Mouse (Mus musculus) lung, embryonic 15.5 days (tissue): ENCODE data around the gene Hectd3. TPM values are rescaled to one million over a fixed set of nuclear protein-coding genes. Genes with fewer than 3 reads are reported as not detected.

Source experiments
- ATAC-seq: fragments of 200-750 bp; cut with Nextera tagmentation; 2 replicates; pipeline ENCODE4 v1.8.0; 2017; ENCODE audit warnings: moderate number of reproducible peaks, borderline replicate concordance; ENCODE audit not compliant: low FRiP score, low TSS enrichment; ENCODE audit errors: extremely low read depth
- H3K27ac ChIP-seq: fragments of 300-500 bp; sonication (generic); 2 replicates; pipeline ENCODE4 v1.5.1; 2015; ENCODE audit warnings: moderate library complexity, mild to moderate bottlenecking, inconsistent platforms
- H3K27me3 ChIP-seq: fragments of 300-500 bp; sonication (generic); 2 replicates; pipeline ENCODE4 v1.6.1; 2015; ENCODE audit warnings: inconsistent platforms
- H3K36me3 ChIP-seq: fragments of 300-500 bp; sonication (generic); 2 replicates; pipeline ENCODE4 v1.6.1; 2015; ENCODE audit warnings: inconsistent platforms
- H3K4me1 ChIP-seq: fragments of 300-500 bp; sonication (generic); 2 replicates; pipeline ENCODE4 v1.6.1; 2015; ENCODE audit warnings: inconsistent platforms
- H3K4me2 ChIP-seq: fragments of 300-500 bp; sonication (generic); 2 replicates; pipeline ENCODE4 v1.6.1; 2015; ENCODE audit warnings: inconsistent platforms, mild to moderate bottlenecking, moderate library complexity
- H3K4me3 ChIP-seq: fragments of 300-500 bp; sonication (generic); 2 replicates; pipeline ENCODE4 v1.5.1; 2015; ENCODE audit warnings: mild to moderate bottlenecking, inconsistent platforms
- H3K9ac ChIP-seq: fragments of 300-500 bp; sonication (generic); 2 replicates; pipeline ENCODE4 v1.6.1; 2015; ENCODE audit warnings: inconsistent platforms
- H3K9me3 ChIP-seq: fragments of 300-500 bp; sonication (generic); 2 replicates; pipeline ENCODE4 v1.6.1; 2016; ENCODE audit warnings: inconsistent platforms
- WGBS: fragments of 180-500 bp; shearing (Covaris S2); methylation state at CpG from one replicate; pipeline ENCODE4 v1.1.7; 2015; 5-methylcytosine and 5-hydroxymethylcytosine counted together
- polyA plus RNA-seq: library from polyadenylated mRNA; unstranded; fragments of >200 nt; fragmentation: Nextera tagmentation; extraction: Ambion mirVana; gene quantifications from 2 replicates; pipeline ENCODE4 v1.2.1, GENCODE M21; 2015

The Hectd3 gene
- polyA plus RNA-seq, 1 experiment from 2014 or later = 10.1 TPM

GRCm38 (mm10) chr4:117019206-117020134 is 24.4 kb downstream of the Hectd3 start, which contains the start of gene Eif2b3:
Eif2b3 (plus strand) TSS chr4:117019402.
- Histone ChIP-seq H3K27ac (no peak within 1 kb of the TSS), H3K27me3 (no peaks in the 10 kb centered on the region), H3K9ac (peak within 1 kb of the TSS; percentile 76), H3K9me3 (no peaks in the 10 kb centered on the region), H3K4me3 (peak within 1 kb of the TSS; percentile 73), H3K36me3 (peaks cover 17% of the 10 kb centered on the region; the same call in 1 of the 2 replicates), H3K4me2 (peak within 1 kb of the TSS; percentile 67), H3K4me1 (peaks cover 13% of the 10 kb centered on the region)
- WGBS = under 1% methylated on average over 61 of the region's 61 CpGs
- ATAC-seq = peak; percentile 96

DNA sequence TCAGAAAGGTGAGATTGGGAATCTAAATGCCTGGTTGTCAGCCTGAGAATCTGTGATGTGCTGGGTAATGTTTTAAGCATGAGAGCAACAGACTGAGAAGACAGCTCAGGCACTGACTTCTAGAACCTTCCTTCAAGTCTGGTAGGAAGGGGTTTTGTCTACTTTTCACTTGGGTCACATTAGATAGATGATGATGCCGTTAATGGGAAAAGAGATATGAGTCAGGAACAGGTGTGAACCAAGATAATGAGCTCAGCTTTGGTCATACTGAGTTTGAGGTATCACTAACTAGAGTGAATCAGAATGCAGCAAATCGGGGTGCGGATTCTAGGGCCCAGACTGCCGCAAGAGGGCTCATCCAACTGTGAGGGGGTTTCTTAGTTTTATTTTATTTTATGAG is 28.4 kb downstream of the Hectd3 start:
- no peaks in the 10 kb centered on the region for H3K27me3 ChIP-seq
- WGBS = 93% methylated on average over 4 of the region's 4 CpGs
- ATAC-seq = no peak
- no peak overlapping the region for H3K4me3 ChIP-seq
- no peak overlapping the region for H3K27ac ChIP-seq
- no peak overlapping the region for H3K4me2 ChIP-seq
- H3K9ac ChIP-seq = no peak overlapping the region
- H3K36me3 ChIP-seq = peaks cover 20% of the 10 kb centered on the region; the same call in 1 of the 2 replicates
- peaks cover 13% of the 10 kb centered on the region for H3K4me1 ChIP-seq
- H3K9me3 ChIP-seq = no peaks in the 10 kb centered on the region

DNA sequence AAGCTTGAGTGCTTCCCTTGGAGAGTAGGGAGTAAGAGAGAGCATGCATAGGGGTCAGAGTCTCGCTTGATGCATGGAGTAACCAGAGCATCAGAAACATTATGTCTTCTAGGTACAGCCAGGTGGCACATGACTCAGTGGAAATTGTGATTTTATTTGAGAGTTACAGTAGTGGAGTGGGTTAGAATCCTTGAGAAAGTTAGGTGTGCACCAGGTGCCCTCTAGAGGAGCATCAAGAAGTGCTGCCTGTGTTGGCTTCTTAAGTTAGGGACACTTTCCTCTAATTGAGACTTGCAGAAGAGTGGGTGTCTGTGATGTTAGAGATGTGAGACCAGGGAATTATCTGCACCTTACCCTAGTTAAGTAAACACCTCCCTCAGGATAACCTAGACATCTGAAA is 36.0 kb downstream of the Hectd3 start:
- Histone ChIP-seq H3K4me1 (no peaks in the 10 kb centered on the region), H3K9me3 (no peaks in the 10 kb centered on the region), H3K27ac (no peak overlapping the region), H3K4me2 (no peak overlapping the region), H3K27me3 (no peaks in the 10 kb centered on the region), H3K4me3 (no peak overlapping the region), H3K9ac (no peak overlapping the region), H3K36me3 (peaks cover 14% of the 10 kb centered on the region; the same call in 1 of the 2 replicates)
- 84% methylated on average over 1 of the region's 1 CpGs for WGBS
- ATAC-seq = no peak

- Histone ChIP-seq H3K9ac (no peak overlapping the region), H3K4me1 (peaks cover 21% of the 10 kb centered on the region), H3K4me3 (no peak overlapping the region), H3K36me3 (no peaks in the 10 kb centered on the region), H3K27ac (peak overlapping the region; percentile 75), H3K27me3 (no peaks in the 10 kb centered on the region), H3K4me2 (no peak overlapping the region), H3K9me3 (no peaks in the 10 kb centered on the region)
- 32% methylated on average over 9 of the region's 9 CpGs for WGBS
- peak; percentile 27; the same call in 1 of the 2 replicates for ATAC-seq
Measured at GRCm38 (mm10) chr4:117039925-117040687, 45.0 kb downstream of the Hectd3 start.

DNA sequence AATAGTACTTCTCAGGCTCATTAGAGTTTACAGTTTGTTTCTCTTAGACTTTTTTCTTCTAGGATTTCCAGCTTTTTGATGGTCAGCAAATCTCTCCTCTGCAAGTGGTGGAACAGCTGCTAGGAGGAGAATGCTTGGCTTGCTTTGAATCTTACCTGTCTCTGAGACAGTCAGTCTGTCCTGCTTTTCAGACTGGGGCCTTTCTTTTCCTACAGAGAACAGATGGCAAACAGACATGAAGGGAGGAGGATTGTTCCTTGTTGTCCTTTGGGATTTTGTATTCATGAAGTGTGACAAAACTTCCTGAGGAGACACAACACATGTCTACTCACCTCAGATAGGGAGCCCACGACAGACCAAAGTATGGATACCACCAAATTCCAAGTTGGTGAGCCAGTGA is 45.7 kb downstream of the Hectd3 start:
- WGBS = 43% methylated on average over 1 of the region's 1 CpGs

GRCm38 (mm10) chr4:117041283-117041721 is 46.2 kb downstream of the Hectd3 start:
- Histone ChIP-seq H3K9me3 (no peaks in the 10 kb centered on the region), H3K27ac (peak overlapping the region; percentile 75), H3K4me2 (0 out of 2 replicates have a peak overlapping the region, but pooled peaks have one; percentile 7), H3K27me3 (no peaks in the 10 kb centered on the region), H3K9ac (no peak overlapping the region), H3K4me1 (peaks cover 21% of the 10 kb centered on the region), H3K36me3 (no peaks in the 10 kb centered on the region), H3K4me3 (no peak overlapping the region)
- 19% methylated on average over 4 of the region's 4 CpGs for WGBS
- ATAC-seq = peak; percentile 89

More for the DNA sequence above, 45.7 kb downstream of the Hectd3 start:
- no peaks in the 10 kb centered on the region for H3K36me3 ChIP-seq
- peaks cover 21% of the 10 kb centered on the region for H3K4me1 ChIP-seq
- H3K9ac ChIP-seq = no peak overlapping the region
- ATAC-seq = no peak
- peak overlapping the region; percentile 75 for H3K27ac ChIP-seq
- 0 out of 2 replicates have a peak overlapping the region, but pooled peaks have one; percentile 7 for H3K4me2 ChIP-seq
- no peaks in the 10 kb centered on the region for H3K27me3 ChIP-seq
- no peaks in the 10 kb centered on the region for H3K9me3 ChIP-seq
- no peak overlapping the region for H3K4me3 ChIP-seq

GRCm38 (mm10) chr4:117048836-117049235 is 53.7 kb downstream of the Hectd3 start:
- WGBS = 64% methylated on average over 3 of the region's 3 CpGs
- Histone ChIP-seq H3K36me3 (peaks cover 7% of the 10 kb centered on the region), H3K4me1 (no peaks in the 10 kb centered on the region), H3K27ac (no peak overlapping the region), H3K9me3 (no peaks in the 10 kb centered on the region), H3K4me3 (no peak overlapping the region), H3K4me2 (no peak overlapping the region), H3K27me3 (no peaks in the 10 kb centered on the region), H3K9ac (no peak overlapping the region)
- no peak for ATAC-seq

GRCm38 (mm10) chr4:117049485-117049884 is 54.4 kb downstream of the Hectd3 start:
- ATAC-seq = no peak
- H3K36me3 ChIP-seq = peaks cover 7% of the 10 kb centered on the region
- no peaks in the 10 kb centered on the region for H3K9me3 ChIP-seq
- no peak overlapping the region for H3K4me3 ChIP-seq
- WGBS = 97% methylated on average over 1 of the region's 1 CpGs
- H3K27me3 ChIP-seq = no peaks in the 10 kb centered on the region
- H3K27ac ChIP-seq = no peak overlapping the region
- H3K9ac ChIP-seq = no peak overlapping the region
- no peak overlapping the region for H3K4me2 ChIP-seq
- no peaks in the 10 kb centered on the region for H3K4me1 ChIP-seq

- H3K4me3 ChIP-seq = no peak overlapping the region
- ATAC-seq = no peak
Measured at GRCm38 (mm10) chr4:117052626-117053025, 57.5 kb downstream of the Hectd3 start.

GRCm38 (mm10) chr4:117053956-117054355 is 58.8 kb downstream of the Hectd3 start:
- no peaks in the 10 kb centered on the region for H3K27me3 ChIP-seq
- no peaks in the 10 kb centered on the region for H3K9me3 ChIP-seq
- H3K4me3 ChIP-seq = no peak overlapping the region
- no peaks in the 10 kb centered on the region for H3K4me1 ChIP-seq
- H3K9ac ChIP-seq = no peak overlapping the region
- 85% methylated on average over 4 of the region's 4 CpGs for WGBS
- peaks cover 7% of the 10 kb centered on the region for H3K36me3 ChIP-seq
- no peak overlapping the region for H3K4me2 ChIP-seq
- no peak for ATAC-seq
- no peak overlapping the region for H3K27ac ChIP-seq

More at GRCm38 (mm10) chr4:117052626-117053025, 57.5 kb downstream of the Hectd3 start:
- H3K36me3 ChIP-seq = peaks cover 7% of the 10 kb centered on the region
- no peak overlapping the region for H3K9ac ChIP-seq
- H3K27me3 ChIP-seq = no peaks in the 10 kb centered on the region
- H3K4me2 ChIP-seq = no peak overlapping the region
- WGBS = 84% methylated on average over 4 of the region's 4 CpGs
- H3K27ac ChIP-seq = no peak overlapping the region
- no peaks in the 10 kb centered on the region for H3K4me1 ChIP-seq
- H3K9me3 ChIP-seq = no peaks in the 10 kb centered on the region
